Mouse (Mus musculus) liver, embryonic 11.5 days (tissue): ENCODE measurements around the gene Kera. TPM values are rescaled to one million over a fixed set of nuclear protein-coding genes. Genes with fewer than 3 reads are reported as not detected.

Experiments
- ATAC-seq: fragments of 200-750 bp; cut with Nextera tagmentation; replicated peaks from 2 replicates; pipeline ENCODE4 v1.8.0; 2017; ENCODE audit warnings: moderate number of reproducible peaks, mild to moderate bottlenecking, moderate TSS enrichment, moderate library complexity; ENCODE audit not compliant: low FRiP score
- DNase-seq: peaks from one replicate; pipeline ENCODE4 v3.0.0-alpha.2; 2017; ENCODE audit warnings: low spot score
- H3K27ac ChIP-seq: fragments of 300-500 bp; sonication (generic); 2 replicates; pipeline ENCODE4 v1.5.1; 2014; ENCODE audit warnings: mild to moderate bottlenecking, low read depth, low read length, control low read depth
- H3K27me3 ChIP-seq: fragments of 300-500 bp; sonication (generic); replicated peaks from 2 replicates; pipeline ENCODE4 v1.6.1; 2014; ENCODE audit warnings: low read length, mixed read lengths; ENCODE audit not compliant: control insufficient read depth, insufficient read depth
- H3K36me3 ChIP-seq: fragments of 300-500 bp; sonication (generic); 2 replicates; pipeline ENCODE4 v1.6.1; 2014; ENCODE audit warnings: mild to moderate bottlenecking, low read length, moderate library complexity, mixed read lengths; ENCODE audit not compliant: control insufficient read depth, insufficient read depth
- H3K4me1 ChIP-seq: fragments of 300-500 bp; sonication (generic); replicated peaks from 2 replicates; pipeline ENCODE4 v1.6.1; 2014; ENCODE audit warnings: low read length, mixed read lengths; ENCODE audit not compliant: control insufficient read depth, insufficient read depth
- H3K4me2 ChIP-seq: fragments of 300-500 bp; sonication (generic); 2 replicates; pipeline ENCODE4 v1.6.1; 2014; ENCODE audit warnings: mild to moderate bottlenecking, control low read depth, moderate library complexity
- H3K4me3 ChIP-seq: fragments of 300-500 bp; sonication (generic); 2 replicates; pipeline ENCODE4 v1.5.1; 2014; ENCODE audit warnings: low read depth, low read length, control low read depth
- H3K9ac ChIP-seq: fragments of 300-500 bp; sonication (generic); 2 replicates; pipeline ENCODE4 v1.6.1; 2014; ENCODE audit warnings: low read depth, low read length, control low read depth
- H3K9me3 ChIP-seq: fragments of 300-500 bp; sonication (generic); 2 replicates; pipeline ENCODE4 v1.6.1; 2016; ENCODE audit warnings: low read length, inconsistent platforms, mixed read lengths; ENCODE audit not compliant: control insufficient read depth
- WGBS: fragments of 180-500 bp; shearing (Covaris S2); extraction: QIAGEN DNeasy Blood & Tissue Kit; methylation state at CpG from one replicate; pipeline ENCODE4 v1.1.7; 2014; 5-methylcytosine and 5-hydroxymethylcytosine counted together
- polyA plus RNA-seq: library from polyadenylated mRNA; unstranded; fragments of >200 nt; fragmentation: Nextera tagmentation; extraction: Ambion mirVana; gene quantifications from 2 replicates; pipeline ENCODE4 v1.2.1, GENCODE M21; 2014

Kera gene
- polyA plus RNA-seq: 0.08 and 0.23 TPM in 2 replicates

GRCm38 (mm10) chr10:97606579-97606978 lies at the start of gene Kera:
Kera (plus strand) TSS chr10:97606879.
- no peak within 1 kb of the TSS for H3K4me3 ChIP-seq
- no peak for ATAC-seq
- no peak for DNase-seq
- WGBS: 67% methylated on average over 2 of the region's 2 CpGs
- no peaks in the 10 kb centered on the region for H3K27me3 ChIP-seq
- H3K4me2 ChIP-seq: no peak within 1 kb of the TSS
- no peaks in the 10 kb centered on the region for H3K9me3 ChIP-seq
- H3K9ac ChIP-seq: no peak within 1 kb of the TSS
- H3K27ac ChIP-seq: no peak within 1 kb of the TSS
- H3K4me1 ChIP-seq: no peaks in the 10 kb centered on the region
- no peaks in the 10 kb centered on the region for H3K36me3 ChIP-seq

GRCm38 (mm10) chr10:97564957-97565856 lies 41.5 kb upstream of the Kera start, which contains the start of gene Lum:
Lum (plus strand) TSS chr10:97565128.
- no peaks in the 10 kb centered on the region for H3K4me1 ChIP-seq
- no peaks in the 10 kb centered on the region for H3K9me3 ChIP-seq
- H3K27me3 ChIP-seq: no peaks in the 10 kb centered on the region
- ATAC-seq (no peak), DNase-seq (no peak)
- WGBS: 52% methylated on average over 10 of the region's 10 CpGs
- H3K36me3 ChIP-seq: no peaks in the 10 kb centered on the region
- H3K9ac ChIP-seq: no peak within 1 kb of the TSS
- no peak within 1 kb of the TSS for H3K4me2 ChIP-seq
- no peak within 1 kb of the TSS for H3K4me3 ChIP-seq
- no peak within 1 kb of the TSS for H3K27ac ChIP-seq

- no peak overlapping the region for H3K4me3 ChIP-seq
- H3K9me3 ChIP-seq: no peaks in the 10 kb centered on the region
- H3K4me1 ChIP-seq: no peaks in the 10 kb centered on the region
- H3K36me3 ChIP-seq: no peaks in the 10 kb centered on the region
- WGBS: 62% methylated on average over 8 of the region's 8 CpGs
- H3K4me2 ChIP-seq: no peak overlapping the region
- no peaks in the 10 kb centered on the region for H3K27me3 ChIP-seq
- DNase-seq (no peak), ATAC-seq (no peak)
- H3K27ac ChIP-seq: no peak overlapping the region
- H3K9ac ChIP-seq: no peak overlapping the region
Measured at GRCm38 (mm10) chr10:97567489-97568135, 39.1 kb upstream of the Kera start.

- H3K36me3 ChIP-seq: no peaks in the 10 kb centered on the region
Measured at GRCm38 (mm10) chr10:97582543-97583231, 24.0 kb upstream of the Kera start.

GRCm38 (mm10) chr10:97584176-97584575 lies 22.5 kb upstream of the Kera start:
- H3K4me1 ChIP-seq: no peaks in the 10 kb centered on the region
- H3K4me3 ChIP-seq: no peak overlapping the region
- H3K9me3 ChIP-seq: no peaks in the 10 kb centered on the region
- no peak overlapping the region for H3K9ac ChIP-seq
- H3K27ac ChIP-seq: no peak overlapping the region
- H3K4me2 ChIP-seq: no peak overlapping the region
- no peaks in the 10 kb centered on the region for H3K36me3 ChIP-seq
- ATAC-seq: no peak
- no peaks in the 10 kb centered on the region for H3K27me3 ChIP-seq
- WGBS: 43% methylated on average over 3 of the region's 3 CpGs
- no peak for DNase-seq

More at GRCm38 (mm10) chr10:97582543-97583231, 24.0 kb upstream of the Kera start:
- DNase-seq: no peak
- Histone ChIP-seq H3K27ac (no peak overlapping the region), H3K9me3 (no peaks in the 10 kb centered on the region), H3K4me3 (no peak overlapping the region), H3K9ac (no peak overlapping the region), H3K4me2 (no peak overlapping the region), H3K4me1 (no peaks in the 10 kb centered on the region), H3K27me3 (no peaks in the 10 kb centered on the region)
- no peak for ATAC-seq
- WGBS: 73% methylated on average over 4 of the region's 4 CpGs

GRCm38 (mm10) chr10:97587159-97587558 lies 19.5 kb upstream of the Kera start:
- ATAC-seq (no peak), DNase-seq (no peak)
- Histone ChIP-seq H3K4me3 (no peak overlapping the region), H3K27ac (no peak overlapping the region), H3K4me1 (no peaks in the 10 kb centered on the region), H3K9ac (no peak overlapping the region), H3K27me3 (no peaks in the 10 kb centered on the region), H3K4me2 (no peak overlapping the region), H3K36me3 (no peaks in the 10 kb centered on the region), H3K9me3 (no peaks in the 10 kb centered on the region)
- WGBS: 76% methylated on average over 5 of the region's 5 CpGs

DNA sequence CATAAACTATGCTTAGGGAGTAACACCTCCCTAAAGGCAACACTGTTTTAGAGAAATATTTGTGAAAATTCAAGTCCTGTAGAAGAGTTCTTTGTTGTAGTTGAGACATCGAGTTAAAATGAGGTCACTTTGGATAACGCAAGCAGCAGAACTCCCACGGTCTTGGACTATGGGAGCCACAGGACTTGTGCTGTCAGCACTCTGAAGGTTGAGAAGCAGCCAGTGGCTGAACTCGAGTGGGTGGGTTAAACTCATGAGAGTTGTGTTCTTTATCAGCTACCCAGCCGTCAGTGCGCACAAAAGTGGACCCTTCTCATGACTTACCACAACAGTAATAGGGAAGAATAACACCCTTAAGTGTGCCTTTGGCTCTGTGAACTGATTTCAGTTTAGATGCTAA lies 17.1 kb upstream of the Kera start:
- no peak for DNase-seq
- Histone ChIP-seq H3K36me3 (no peaks in the 10 kb centered on the region), H3K4me3 (no peak overlapping the region), H3K27ac (no peak overlapping the region), H3K9ac (no peak overlapping the region), H3K4me2 (no peak overlapping the region), H3K27me3 (no peaks in the 10 kb centered on the region), H3K4me1 (no peaks in the 10 kb centered on the region), H3K9me3 (no peaks in the 10 kb centered on the region)
- ATAC-seq: no peak
- 74% methylated on average over 6 of the region's 6 CpGs for WGBS

DNA sequence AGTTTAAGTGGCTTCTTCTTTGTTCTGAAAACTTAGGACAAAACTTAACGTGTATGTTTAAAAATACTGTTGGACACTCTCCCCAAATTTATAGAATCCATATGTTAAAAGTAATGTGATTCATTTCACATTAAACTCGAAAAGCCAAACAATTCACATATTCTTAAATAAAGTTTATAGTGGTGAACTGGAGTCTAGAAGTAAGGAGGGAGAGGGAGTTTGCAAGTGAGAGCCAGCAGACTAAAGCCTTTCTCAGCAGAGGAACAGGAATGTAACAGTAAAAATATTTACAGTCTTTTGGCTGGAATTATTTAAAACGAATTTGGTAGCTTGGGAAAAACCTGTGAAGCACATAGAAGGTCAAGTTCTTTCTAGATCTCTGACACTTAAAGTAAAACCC lies 15.6 kb upstream of the Kera start:
- no peak for ATAC-seq
- WGBS: 49% methylated on average over 3 of the region's 3 CpGs

More for the DNA sequence above, 15.6 kb upstream of the Kera start:
- Histone ChIP-seq H3K27ac (no peak overlapping the region), H3K9me3 (no peaks in the 10 kb centered on the region), H3K36me3 (no peaks in the 10 kb centered on the region), H3K27me3 (no peaks in the 10 kb centered on the region), H3K4me3 (no peak overlapping the region), H3K4me2 (no peak overlapping the region), H3K4me1 (no peaks in the 10 kb centered on the region), H3K9ac (no peak overlapping the region)
- no peak for DNase-seq
